Mouse (Mus musculus) ES-E14 (cell line): ENCODE data around the gene 4933424G06Rik.

Experiments used
- CHD2 ChIP-seq: IDR thresholded peaks from 2 replicates; pipeline ENCODE4 v1.6.1; 2014; ENCODE audit warnings: mild to moderate bottlenecking, low read depth, low read length, inconsistent platforms
- HCFC1 ChIP-seq: IDR thresholded peaks from 2 replicates; pipeline ENCODE4 v1.6.1; 2012; ENCODE audit warnings: low read length, inconsistent platforms, borderline replicate concordance; ENCODE audit not compliant: insufficient read depth
- MAFK ChIP-seq: IDR thresholded peaks from 2 replicates; pipeline ENCODE4 v1.6.1; 2014; ENCODE audit warnings: mild to moderate bottlenecking, low read depth, low read length, inconsistent platforms; ENCODE audit not compliant: insufficient read depth
- ZNF384 ChIP-seq: IDR thresholded peaks from 2 replicates; pipeline ENCODE4 v1.6.1; 2012; ENCODE audit warnings: low read depth, low read length, inconsistent platforms

GRCm38 (mm10) chr1:36789416-36789815, 79.5 kb downstream of the 4933424G06Rik start:
- TF ChIP-seq HCFC1: no peak
- TF ChIP-seq ZNF384: no peak
- no peak for TF ChIP-seq CHD2
- TF ChIP-seq MAFK: no peak
